ENCODE assay signal across 31 mouse cellular contexts in genomic region chr5:134565696-134566095, GRCm38 (mm10). TPM values are rescaled to one million over a fixed set of nuclear protein-coding genes. Genes with fewer than 3 reads are reported as not detected.
"Had no signal": no experiment of that assay in that cellular context is flagged by ENCODE, and none has a peak within 500 bp of the region (broad histone marks: within the 10 kb centered on the region; RNA-seq: fewer than 3 reads in every experiment).

No protein-coding gene starts in this region.

- ATAC-seq: hindbrain, embryonic 16.5 days; intestine, embryonic 16.5 days had no signal

- H3K36me3 ChIP-seq: heart, embryonic 10.5 days; heart, embryonic 12.5 days; hindbrain, embryonic 10.5 days; hindbrain, embryonic 12.5 days; kidney, embryonic 15.5 days; liver, embryonic 13.5 days had no signal

- H3K4me3 ChIP-seq: gastrocnemius, adult 2 months; heart, embryonic 10.5 days; heart, embryonic 12.5 days; hindbrain, embryonic 10.5 days; hindbrain, embryonic 12.5 days; kidney, embryonic 15.5 days; left cerebral cortex, adult 2 months; liver, embryonic 13.5 days had no signal

- H3K9me3 ChIP-seq: heart, embryonic 10.5 days; heart, embryonic 12.5 days; hindbrain, embryonic 10.5 days; hindbrain, embryonic 12.5 days; kidney, embryonic 15.5 days; liver, embryonic 13.5 days had no signal

- H3K27me3 ChIP-seq: heart, embryonic 12.5 days; hindbrain, embryonic 12.5 days; kidney, embryonic 15.5 days; liver, embryonic 13.5 days had no signal

- H3K4me2 ChIP-seq: heart, embryonic 12.5 days; hindbrain, embryonic 12.5 days; hindbrain, embryonic 14.5 days; kidney, embryonic 15.5 days; liver, embryonic 11.5 days; liver, embryonic 13.5 days had no signal

- H3K9ac ChIP-seq: heart, embryonic 12.5 days; hindbrain, embryonic 12.5 days; hindbrain, embryonic 14.5 days; kidney, embryonic 15.5 days; liver, embryonic 13.5 days had no signal

- DNase-seq: gastrocnemius, adult 2 months; gastrocnemius, postnatal 10 days; gastrocnemius, postnatal 25 days; heart, adult 18-20 months; heart, postnatal 10 days; heart, postnatal 4 days; kidney, adult 11 months; kidney, adult 2 months; kidney, adult 9 months; kidney, postnatal 14 days; kidney, postnatal 36 days; liver; liver, embryonic 13.5 days had no signal

- H3K4me1 ChIP-seq: heart, embryonic 12.5 days; hindbrain, embryonic 12.5 days; liver, embryonic 13.5 days had no signal

- H3K27ac ChIP-seq: gastrocnemius, adult 2 months; heart, embryonic 10.5 days; hindbrain, embryonic 10.5 days; hindbrain, embryonic 12.5 days; hindbrain, embryonic 14.5 days; kidney, embryonic 15.5 days; kidney, postnatal 0 days; left cerebral cortex, adult 2 months; liver, embryonic 13.5 days had no signal

RNA-seq across cellular contexts. Expression of gene Syna, which starts 5.7 kb away (rescaled TPM):
- total RNA-seq: gastrocnemius, adult 2 months; gastrocnemius, postnatal 25 days; gastrocnemius, postnatal 4 days; granulocyte monocyte progenitor cell, adult 5-6 weeks; heart, adult 18-20 months; heart, adult 8-10 months; heart, postnatal 10 days; heart, postnatal 25 days; heart, postnatal 4 days had no signal
- polyA plus RNA-seq: heart, embryonic 10.5 days; heart, embryonic 12.5 days; heart, embryonic 14.5 days; heart, embryonic 16.5 days; intestine, embryonic 16.5 days; limb, embryonic 11.5 days; liver, embryonic 11.5 days; liver, embryonic 13.5 days had no signal
